Mouse (Mus musculus): ENCODE results near the gene Tead1.

Tead1 gene

DNA sequence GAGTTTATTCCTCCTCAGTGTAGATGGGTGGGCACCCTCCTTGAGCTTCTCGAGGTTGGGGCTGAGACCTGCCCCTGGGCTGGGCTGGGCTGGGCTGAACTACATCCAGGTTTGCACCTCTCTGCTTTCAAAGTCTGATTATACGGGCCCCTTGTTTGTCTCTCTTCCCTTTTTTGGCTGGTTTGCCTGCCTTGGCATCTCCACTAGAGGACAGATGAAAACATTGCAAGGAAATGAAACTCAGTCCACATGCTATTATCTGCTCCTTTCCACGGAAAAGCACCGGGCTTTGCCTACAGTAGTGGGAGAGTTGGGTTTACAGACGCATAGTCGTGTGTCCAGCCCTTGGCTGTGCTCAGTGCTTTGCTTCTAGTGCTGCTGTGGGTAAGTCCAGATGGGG is 60.1 kb downstream of the Tead1 start:
- no peak for DNase-seq

DNA sequence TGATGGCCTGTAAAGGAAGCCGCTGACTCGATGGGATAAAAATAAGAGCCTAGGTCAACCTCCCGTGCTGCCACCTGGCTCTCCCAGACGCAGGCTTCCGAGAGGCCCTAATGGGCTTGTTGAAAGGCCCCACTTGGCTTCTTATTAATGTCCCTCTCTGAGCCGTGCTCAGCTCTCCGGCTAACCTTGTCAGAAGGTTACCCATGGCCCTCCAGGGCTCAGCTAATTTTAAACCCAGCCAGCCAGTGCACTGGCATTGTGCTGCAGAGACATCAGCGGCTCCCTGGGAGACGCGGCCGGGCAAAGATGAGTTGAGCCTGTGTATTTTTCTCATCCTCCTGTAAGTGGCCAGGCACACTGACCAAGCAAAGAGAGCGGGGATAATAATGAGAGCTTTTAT is 62.7 kb downstream of the Tead1 start:
- peak; percentile 88 for DNase-seq

DNA sequence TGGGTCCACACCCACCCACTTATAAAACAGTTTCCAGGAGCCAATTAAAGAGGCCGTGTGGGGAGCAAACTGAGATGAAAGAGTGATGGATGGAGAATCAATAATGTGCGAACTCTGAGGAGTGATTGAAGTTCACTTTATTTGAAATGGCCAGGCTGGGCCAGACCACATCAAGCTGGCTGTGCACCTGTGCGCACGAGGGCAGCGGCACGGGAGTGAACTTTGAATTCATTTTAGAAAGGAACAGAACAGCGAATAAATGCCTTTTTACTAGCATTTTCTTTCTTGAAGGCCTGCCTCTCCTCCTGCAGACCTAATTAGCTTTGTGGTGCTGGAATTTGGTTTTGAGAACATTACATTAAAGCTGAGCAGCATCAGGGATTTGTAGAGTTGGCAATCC is 63.9 kb downstream of the Tead1 start:
- DNase-seq: peak; percentile 75

DNA sequence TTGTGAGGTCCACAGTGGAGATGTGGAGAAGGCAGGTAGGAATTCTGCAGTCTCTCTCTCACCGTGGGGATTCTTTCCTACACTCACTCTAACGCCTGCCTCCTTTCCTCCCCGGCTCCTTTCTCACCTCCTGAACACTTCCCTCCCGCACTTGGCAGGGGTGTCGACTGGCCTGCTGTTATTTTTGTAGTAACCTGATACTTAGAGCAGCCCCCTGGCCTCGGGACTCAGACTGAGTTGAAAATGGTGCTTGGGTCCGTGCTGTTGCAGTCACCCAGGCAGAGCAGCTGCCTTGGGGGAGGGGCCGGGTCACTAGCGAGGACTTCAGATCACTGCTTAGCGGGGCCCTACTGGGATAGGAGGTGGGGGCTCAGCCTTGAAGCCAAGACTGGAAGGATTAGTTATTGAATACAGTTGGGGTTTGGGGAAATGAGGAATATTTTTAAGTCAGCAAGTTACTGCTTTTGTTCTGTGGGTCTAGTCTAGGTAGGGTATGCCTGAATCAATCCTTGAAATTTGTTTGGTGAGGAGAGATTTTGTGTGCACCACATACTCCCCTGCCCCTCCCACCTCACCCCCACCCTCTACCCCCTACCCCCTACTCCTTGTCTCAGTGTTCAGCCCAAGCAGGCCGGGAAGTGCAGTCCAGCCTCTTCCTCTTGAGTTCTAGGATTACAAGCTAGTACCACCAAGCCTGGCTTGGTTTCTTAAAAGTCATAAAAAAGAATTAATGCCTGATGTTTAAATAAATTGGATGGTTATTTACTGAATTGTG is 64.7 kb downstream of the Tead1 start:
- DNase-seq: peak; percentile 77

DNA sequence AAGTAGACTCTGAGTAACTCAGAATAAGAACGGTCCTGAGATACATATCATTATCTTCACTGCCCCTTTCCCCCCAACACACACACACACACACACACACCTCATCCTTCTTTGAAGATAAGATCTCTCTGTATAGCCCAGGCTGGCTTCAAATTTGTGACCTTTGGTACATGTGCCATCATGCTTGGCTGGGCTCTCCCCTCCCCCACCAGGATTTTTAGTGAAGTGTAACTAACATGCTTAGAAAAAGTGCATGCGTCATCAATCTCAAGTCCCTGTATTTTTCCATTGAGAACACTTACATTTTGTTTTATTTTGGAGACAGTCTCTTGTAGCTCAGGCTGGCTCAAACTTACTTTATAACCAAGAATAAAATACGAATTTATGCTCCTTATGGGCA is 68.1 kb downstream of the Tead1 start:
- DNase-seq: peak; percentile 95

DNA sequence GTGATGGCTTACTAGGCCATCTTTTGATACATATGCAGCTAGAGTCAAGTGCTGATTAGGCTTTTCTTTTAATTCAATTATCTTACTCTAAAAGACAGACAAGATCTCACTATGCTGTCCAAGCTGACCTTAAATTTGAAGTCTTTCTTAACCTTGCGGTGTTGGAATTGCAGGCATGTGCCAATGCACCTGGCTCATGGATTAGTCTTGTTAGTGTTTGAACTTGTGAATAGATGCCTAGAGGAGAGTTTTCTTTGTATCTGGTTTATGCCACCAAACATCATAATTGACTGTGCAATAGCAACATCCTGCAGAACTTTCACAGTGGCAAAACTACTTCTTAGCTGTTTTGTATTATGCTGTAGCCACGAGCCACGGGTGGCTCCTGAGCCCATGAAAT is 68.7 kb downstream of the Tead1 start:
- no peak for DNase-seq

DNA sequence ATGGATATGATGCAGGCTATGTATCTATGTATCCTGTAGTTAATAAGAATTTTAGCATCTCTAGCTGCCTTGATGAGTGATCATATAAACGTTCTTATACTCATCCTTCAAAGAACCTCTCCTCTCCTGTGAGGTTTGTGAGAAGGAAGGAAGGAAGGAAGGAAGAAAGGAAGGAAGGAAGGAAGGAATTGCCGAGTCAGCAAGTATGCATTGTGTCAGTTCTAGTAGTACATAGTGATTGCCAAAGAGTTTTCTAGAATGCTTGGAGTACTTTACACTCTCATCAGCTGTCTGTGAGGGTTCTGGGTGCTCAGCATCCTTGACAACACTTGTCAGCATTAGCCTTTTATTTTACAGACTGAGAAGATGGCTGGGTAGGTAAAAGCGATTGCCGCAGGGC is 69.2 kb downstream of the Tead1 start:
- no peak for DNase-seq

DNA sequence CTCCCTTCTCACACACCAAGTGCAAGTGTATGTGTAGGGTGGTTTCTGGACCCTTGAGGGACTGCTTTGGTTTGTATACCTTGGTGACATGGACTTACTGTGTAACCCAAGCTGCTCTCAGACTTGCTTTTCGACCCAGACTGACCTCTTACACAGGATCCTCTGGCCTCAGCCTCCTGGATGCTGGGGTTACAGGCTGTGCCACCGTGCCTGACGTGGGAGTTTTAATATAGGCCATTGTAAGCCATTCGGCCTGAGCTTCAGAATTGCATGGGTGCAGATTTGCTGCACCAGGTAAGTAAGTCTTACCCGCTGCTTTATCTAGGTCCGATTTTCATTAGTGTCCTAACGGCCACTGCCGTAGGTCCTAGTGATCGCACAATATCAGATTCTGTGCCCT is 71.0 kb downstream of the Tead1 start:
- no peak for DNase-seq

DNA sequence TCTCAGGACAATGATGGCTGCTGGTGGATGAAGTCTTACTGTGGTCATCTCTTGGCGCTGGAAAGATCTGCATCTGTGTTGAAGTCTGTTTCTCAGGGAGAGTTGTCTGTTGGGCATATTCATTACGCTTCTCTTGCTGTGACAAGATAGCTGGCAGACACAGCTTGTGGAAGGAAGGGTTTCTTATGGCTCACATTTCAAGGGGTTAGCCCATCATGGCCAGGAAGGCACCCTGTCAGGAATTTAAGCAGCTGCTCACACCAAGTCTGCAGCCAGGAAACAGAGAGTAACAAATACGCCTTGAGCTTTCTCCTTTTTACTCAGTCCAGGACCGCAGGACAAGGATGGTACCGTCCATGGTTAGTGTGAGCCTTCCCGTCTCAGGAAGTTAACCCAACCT is 73.2 kb downstream of the Tead1 start:
- no peak for DNase-seq

DNA sequence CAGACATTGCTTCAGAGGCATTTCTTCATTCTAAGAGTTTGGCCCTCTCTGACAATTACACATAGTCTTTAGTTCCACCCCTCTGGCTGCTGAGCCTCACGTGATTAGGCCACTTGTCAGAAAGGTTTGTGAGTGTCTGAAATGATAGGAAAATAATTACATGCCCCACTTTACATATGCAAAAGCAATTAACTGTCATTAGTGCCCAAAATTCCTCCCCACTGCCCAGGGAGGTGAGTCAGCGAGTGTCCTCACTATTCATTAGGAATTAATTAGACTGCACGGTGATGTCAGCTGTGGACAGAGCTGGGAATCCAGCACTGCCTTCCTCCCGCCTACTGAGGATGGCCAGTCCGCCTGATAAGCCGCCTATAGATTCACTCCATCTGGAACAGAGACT is 74.2 kb downstream of the Tead1 start:
- DNase-seq: no peak

DNA sequence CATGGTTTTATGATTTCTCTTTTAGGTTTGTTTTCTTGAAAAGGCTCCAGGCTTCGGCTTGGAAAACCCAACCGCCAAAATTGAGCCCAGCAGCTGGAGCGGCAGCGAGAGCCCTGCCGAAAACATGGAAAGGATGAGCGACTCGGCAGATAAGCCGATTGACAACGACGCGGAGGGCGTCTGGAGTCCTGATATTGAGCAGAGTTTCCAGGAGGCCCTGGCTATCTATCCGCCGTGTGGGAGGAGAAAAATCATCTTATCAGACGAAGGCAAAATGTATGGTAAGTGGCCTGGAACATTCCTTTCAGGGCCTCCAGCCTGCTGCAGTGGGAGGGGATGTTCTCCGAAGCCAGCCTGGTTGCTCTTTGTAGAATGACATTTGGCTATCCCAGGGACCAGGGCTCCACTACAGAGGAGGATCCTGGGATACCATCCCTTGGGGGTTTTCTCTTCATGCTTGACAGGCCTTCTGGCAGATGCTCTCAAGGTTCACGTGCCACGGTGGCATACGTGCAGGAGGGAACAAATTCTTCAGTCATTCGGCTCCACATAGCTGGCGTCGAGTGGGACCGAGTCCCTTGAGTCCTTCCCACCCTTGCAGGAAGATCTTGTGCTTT is 80.3 kb downstream of the Tead1 start:
- DNase-seq: no peak

DNA sequence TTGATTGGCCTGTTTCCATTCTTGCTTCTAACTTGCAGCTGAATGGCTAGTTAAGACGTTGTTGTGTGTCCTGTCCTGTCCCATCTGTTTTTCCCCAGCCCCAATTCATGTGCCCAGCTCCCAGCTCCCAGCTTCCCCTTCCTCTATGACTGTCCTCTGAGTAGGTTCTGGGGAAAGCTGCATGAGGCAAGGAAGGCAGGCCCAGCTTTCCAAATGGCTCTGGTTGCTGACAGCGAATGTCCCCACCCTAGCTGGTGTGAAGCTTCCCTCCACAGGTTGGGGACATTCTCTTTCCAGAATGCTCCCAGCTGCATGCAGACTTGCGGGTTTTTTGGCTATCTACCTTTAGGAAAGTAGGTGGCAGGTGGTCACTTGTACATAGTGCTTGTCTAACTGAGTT is 81.2 kb downstream of the Tead1 start:
- DNase-seq: no peak

DNA sequence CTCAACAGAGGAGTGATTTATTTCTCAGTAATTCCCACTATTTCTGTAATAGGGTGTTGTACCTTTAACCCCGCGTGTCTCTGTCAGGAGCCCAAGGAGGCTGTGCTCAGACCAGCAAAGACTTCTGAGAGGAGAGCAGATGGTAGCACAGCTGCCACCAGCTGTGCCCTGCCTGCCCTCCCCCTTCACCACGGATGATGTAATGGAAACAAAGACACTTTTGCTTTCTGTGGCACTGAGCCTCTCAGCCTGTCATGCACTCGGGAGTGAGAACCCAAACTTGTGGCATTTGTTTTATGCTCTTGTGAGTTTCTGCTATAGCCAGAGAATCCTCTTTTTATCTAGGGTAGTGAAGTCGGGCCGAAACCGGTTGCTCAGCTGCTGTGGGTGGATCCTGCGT is 81.7 kb downstream of the Tead1 start:
- DNase-seq: peak; percentile 46

DNA sequence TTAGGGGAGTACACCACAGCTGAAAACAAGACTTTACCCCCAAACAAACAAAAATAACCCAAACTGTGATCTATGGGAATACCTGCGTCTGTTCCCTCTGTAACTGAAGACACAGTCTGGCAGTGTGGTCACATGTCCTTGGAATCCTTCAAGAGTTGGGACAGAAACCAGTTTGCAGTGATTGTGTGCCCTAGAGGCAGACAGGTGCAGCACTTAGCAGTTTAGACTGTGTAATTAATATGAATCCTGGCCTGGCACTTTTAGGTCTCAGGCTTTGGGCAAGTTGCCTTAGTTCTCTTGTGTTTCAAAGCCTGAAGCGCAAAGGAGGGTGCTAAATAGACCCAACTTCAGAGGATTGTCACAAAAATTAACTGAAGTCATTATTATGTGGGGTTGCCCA is 83.8 kb downstream of the Tead1 start:
- DNase-seq: no peak

DNA sequence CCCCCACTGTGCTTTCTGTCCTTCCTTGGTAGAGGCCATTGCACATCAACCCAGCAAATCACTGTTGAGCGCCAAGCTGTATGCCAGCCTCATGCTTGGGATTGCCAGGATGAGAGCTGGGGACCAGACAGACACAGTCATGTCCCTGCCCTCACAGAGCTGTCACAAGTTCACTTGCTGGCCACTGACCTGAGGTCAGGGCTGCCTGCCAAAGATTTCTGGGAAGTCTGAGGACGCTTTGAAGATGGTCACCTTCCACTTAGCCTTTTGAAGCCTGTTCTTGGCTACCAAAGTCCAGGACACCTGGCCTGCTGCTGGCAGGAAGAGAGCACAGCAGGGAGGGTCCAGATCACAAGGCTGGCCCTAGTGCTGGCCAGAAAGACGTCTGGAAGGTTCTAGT is 84.4 kb downstream of the Tead1 start:
- peak; percentile 93 for DNase-seq

DNA sequence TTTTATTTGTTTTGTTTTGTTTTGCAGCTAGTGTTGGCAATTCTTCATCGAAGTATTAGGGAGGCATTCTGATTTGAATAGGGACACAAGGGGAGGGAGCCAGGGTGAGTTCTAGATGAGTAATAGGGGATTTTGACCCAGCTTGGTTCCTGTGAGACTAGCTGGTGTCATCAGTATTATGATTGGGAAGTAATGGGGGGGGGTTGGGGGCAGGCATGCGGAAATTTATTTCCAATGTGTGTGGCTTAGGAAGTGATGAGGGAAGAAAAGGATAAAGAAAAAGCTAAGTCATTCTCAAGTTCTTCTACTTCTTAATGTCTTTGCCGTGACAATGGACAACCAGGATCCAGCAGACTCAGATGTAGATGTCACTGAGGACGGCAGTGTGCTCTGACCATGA is 85.8 kb downstream of the Tead1 start:
- DNase-seq: no peak

DNA sequence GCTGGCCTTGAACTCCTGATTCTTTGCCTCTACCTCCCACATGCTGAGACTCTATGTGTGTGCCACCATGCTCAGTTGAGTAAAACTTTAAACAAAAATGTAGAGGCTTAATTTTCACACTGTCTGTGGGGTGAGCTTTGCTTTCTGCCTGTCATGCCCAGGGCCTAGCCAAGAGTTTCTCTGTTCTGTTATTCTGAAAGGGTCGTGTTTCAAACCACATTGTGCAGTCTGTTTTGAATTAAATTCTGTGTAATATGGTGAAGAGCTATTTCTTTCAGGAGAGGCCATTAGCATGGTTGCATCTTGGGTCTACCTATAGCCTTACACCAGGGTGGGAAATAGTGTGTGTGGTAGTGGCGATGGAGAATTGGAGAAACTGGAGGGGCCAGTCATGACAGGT is 90.7 kb downstream of the Tead1 start:
- DNase-seq: no peak

DNA sequence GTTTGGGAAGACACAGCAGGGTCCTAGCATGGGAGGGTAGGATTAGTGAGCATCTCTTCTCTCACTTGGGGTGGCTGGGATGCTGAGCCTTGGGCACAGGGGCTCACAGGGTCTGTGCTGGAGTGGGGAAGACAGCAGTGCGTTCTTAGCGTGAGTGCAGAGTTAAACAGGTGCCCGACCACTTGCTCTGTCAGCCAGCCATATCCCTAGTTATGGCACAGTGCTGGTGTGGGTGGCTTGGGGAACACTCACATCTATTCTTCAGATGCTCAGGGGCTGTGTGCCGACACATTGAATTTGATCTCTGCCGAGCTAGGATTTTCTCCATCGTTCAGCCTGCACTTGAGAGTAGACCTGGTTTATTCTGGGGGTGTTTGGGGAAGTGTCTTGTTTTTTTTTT is 92.3 kb downstream of the Tead1 start:
- no peak for DNase-seq

DNA sequence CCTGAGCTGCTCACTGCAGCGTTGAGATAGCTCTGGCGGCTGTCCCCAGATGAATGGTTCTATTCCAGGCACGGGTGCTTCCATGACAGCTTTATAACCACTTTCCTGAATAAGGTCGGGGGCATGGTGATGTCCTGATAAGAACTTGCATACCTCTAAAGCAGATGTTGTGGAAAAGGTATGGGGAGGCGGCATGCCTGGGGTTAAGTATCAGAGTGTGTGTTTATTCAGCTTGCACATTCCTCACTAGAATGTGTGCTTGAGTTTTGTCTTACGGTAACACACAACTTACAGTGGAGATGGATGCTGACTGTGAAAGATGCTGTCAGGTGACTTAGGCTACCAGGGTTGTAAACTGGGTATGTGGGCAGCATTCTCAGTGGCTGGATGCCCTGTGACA is 93.7 kb downstream of the Tead1 start:
- no peak for DNase-seq

DNA sequence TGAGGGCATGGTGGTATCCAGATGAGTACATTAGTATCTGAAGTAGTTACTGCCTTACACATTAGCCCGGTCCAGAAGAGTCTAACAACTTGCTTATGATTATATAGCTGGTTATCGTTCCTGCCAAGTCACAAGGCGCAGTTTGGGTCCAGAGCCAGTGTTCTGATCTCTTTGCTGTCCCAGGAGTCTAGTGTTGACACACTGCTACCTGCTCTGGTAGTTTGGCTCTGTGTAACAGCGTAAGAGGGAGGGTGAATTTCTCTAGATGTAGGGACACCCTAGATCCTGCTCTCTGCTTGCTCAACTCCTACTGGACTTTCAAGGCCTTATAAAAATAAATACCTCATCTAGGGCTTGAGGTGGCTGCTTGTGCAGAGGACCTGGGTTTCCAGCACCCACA is 94.5 kb downstream of the Tead1 start:
- peak; percentile 65 for DNase-seq

DNA sequence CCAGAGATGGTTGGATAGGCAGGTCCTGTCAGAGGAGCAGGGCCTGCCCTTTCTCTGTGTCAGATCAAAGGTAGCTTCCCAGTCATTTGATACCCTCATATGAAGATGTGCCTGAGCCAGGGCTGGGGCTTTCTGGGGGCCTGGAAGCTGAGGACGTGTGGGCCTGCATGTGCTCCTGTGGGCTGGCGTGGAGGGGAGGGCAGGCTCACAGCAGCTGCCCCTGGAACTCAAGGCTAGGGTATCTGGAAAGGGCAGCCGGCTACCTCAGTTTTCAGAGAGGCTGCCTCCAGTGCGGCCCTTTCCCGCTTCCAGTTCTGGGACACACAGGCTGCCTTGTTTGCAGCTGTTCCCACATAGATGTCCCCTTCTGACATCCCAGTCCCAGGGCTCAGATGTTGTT is 96.7 kb downstream of the Tead1 start:
- no peak for DNase-seq

DNA sequence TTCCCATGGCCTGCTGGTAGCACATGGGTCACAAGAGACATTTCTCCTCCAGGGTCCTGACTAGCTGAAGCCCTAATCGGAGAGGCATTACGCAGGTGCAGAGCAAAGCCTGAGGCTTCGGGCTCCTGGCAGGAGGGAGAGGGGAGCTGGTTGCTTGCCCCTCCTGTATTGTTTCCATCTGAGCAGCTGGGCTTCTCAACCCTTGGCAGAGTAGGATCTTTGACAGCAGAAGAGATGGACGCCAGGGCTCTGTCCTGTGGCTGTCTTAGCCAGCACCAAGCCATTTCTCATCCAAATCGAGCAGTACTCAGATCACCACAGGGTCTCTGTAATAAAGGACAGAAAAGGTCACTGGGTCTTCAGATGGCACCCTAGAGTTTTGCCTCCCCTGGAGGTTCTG is 97.6 kb downstream of the Tead1 start:
- DNase-seq: no peak

DNA sequence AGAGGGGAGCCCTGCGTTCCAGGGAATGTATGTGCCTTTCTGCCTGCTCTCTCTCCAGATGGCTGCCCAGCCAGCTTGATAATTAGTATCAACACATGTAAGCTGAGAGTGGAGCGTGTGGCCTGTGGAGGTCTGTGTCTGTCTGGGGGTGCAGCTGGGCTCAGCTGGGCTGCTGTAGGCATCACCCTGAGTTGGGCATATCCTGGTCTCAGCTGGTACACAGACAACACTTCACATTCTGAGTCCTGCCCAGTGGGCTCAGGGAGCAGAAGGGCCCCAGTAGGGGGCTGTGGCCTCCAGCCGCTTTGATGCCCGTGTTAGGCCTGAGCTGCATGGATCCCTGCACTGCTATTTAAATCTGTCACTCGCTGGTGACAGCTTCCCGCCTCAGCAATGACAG is 100.5 kb downstream of the Tead1 start:
- DNase-seq: no peak

DNA sequence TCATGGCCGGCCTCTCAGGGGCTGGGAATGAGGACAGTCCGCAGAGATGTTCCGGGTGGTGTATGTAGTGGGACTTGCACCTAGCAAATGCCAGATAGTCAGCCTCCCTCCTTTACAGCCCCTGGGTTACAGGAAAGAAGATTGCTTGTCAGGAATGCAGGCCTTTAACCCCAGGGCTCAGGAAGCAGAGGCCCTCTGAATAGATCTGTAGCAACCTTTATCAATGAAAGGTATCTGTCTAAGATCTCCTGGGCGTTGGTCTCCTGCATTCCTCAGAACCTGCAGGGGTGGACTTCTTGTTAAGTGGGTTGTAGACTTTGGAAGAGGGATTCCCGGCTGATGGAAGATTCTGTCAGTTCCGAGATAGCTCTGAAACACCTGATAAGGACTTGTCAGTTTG is 101.8 kb downstream of the Tead1 start:
- DNase-seq: no peak

DNA sequence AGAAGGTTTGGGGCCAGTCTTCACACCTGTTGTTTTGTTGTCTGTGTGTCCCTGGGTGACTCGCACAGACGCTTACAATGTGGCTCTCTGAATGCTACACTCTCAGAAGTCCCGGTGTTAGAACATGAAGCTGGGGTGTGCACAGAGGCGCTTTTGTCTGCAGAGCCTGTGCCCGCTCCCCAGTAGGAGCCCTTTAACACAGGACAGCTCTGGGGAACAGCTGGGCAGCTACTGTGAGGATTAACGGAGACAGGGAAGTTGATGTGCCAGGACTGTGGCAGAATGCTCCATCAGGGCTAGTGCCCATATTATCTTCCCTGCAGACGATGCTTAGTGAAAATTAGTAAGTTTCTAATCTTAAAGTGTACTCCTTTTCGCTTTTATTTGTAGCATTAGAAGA is 102.9 kb downstream of the Tead1 start:
- DNase-seq: no peak
